Mouse (Mus musculus) MEL (cell line): ENCODE measurements at regions not wholly inside any gene's neighbourhood (a gene's known extent, or its start where the extent isn't known, plus 50 kb on each side); places are given as distances from the start of the nearest gene placed in this dataset.

Experiments
- BHLHE40 ChIP-seq: IDR thresholded peaks from 2 replicates; pipeline ENCODE4 v1.6.1; 2012; ENCODE audit warnings: low read depth, mild to moderate bottlenecking, inconsistent platforms, low read length, improper control_type of control experiment, borderline replicate concordance
- CTCF ChIP-seq, 3 experiments: IDR thresholded peaks in 2 of 3; conservative IDR thresholded peaks in 1 of 3; 2 replicates each; pipeline ENCODE4 v1.5.1; 2011 to 2012; ENCODE audit warnings: low read length in 3 of 3, low read depth in 2 of 3, mild to moderate bottlenecking in 2 of 3, improper control_type of control experiment in 1 of 3, inconsistent platforms in 1 of 3, mixed read lengths in 1 of 3, moderate library complexity in 1 of 3; ENCODE audit not compliant: control insufficient read depth in 1 of 3, insufficient read depth in 1 of 3, poor library complexity in 1 of 3, severe bottlenecking in 1 of 3
- EP300 ChIP-seq, 2 experiments: IDR thresholded peaks; 2 replicates each; pipeline ENCODE4 v1.6.1; 2011; ENCODE audit warnings: improper control_type of control experiment in 2 of 2, low read length in 2 of 2, low read depth in 1 of 2, mild to moderate bottlenecking in 1 of 2
- ETS1 ChIP-seq: IDR thresholded peaks from 2 replicates; pipeline ENCODE4 v1.6.1; 2012; ENCODE audit warnings: low read depth, mild to moderate bottlenecking, inconsistent platforms, low read length, improper control_type of control experiment, moderate library complexity
- GABPA ChIP-seq: IDR thresholded peaks from 2 replicates; pipeline ENCODE4 v1.6.1; 2012; ENCODE audit warnings: low read depth, mild to moderate bottlenecking, inconsistent platforms, low read length, improper control_type of control experiment, moderate library complexity
- GATA1 ChIP-seq: IDR thresholded peaks from 2 replicates; pipeline ENCODE4 v1.6.1; 2011; ENCODE audit warnings: low read depth, low read length, improper control_type of control experiment
- HCFC1 ChIP-seq: IDR thresholded peaks from 2 replicates; pipeline ENCODE4 v1.6.1; 2012; ENCODE audit warnings: low read depth, mild to moderate bottlenecking, inconsistent platforms, low read length, improper control_type of control experiment, moderate library complexity
- MAFK ChIP-seq: IDR thresholded peaks from 2 replicates; pipeline ENCODE4 v1.6.1; 2011; ENCODE audit warnings: low read depth, mild to moderate bottlenecking, low read length, improper control_type of control experiment, borderline replicate concordance
- MEF2A ChIP-seq: IDR thresholded peaks from 2 replicates; pipeline ENCODE4 v1.6.1; 2014; ENCODE audit warnings: low read depth, mild to moderate bottlenecking, inconsistent platforms, low read length, improper control_type of control experiment; ENCODE audit not compliant: poor library complexity, insufficient replicate concordance, severe bottlenecking; ENCODE audit errors: extremely low read depth
- POLR2A ChIP-seq, 2 experiments: IDR thresholded peaks; 2 replicates each; pipeline ENCODE4 v1.6.1; 2011 to 2012; ENCODE audit warnings: low read length in 2 of 2, mild to moderate bottlenecking in 2 of 2, control low read depth in 1 of 2, improper control_type of control experiment in 1 of 2, low read depth in 1 of 2, moderate library complexity in 1 of 2; ENCODE audit not compliant: control insufficient read depth in 1 of 2, insufficient read depth in 1 of 2, poor library complexity in 1 of 2
- ZC3H11A ChIP-seq: IDR thresholded peaks from 2 replicates; pipeline ENCODE4 v1.6.1; 2012; ENCODE audit warnings: low read depth, mild to moderate bottlenecking, inconsistent platforms, low read length, improper control_type of control experiment
- ZKSCAN1 ChIP-seq: IDR thresholded peaks from 2 replicates; pipeline ENCODE4 v1.6.1; 2012; ENCODE audit warnings: low read depth, mild to moderate bottlenecking, inconsistent platforms, low read length, improper control_type of control experiment, moderate library complexity

DNA sequence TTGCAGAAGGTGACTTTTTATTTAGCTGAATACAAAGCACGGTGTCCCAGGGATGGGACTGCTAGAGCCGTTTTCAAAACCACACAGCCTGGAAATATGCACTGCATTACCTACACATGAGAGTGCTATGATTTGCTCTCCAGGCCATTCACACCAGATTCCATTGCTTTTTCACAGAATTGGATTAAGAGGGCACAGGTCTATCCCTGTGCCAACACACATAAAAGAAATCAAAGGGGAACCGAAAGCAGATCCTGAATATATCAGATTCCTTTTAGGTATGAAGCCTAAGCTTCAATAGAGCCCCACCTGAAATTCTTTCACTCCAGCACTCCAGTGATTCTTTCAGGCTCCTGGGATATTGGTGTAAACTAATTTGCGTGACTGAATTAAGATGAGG lies 606.2 kb upstream of the Crim1 start:
- TF ChIP-seq CTCF (IDR thresholded peaks at IDR 0.05 in 2 of 3, conservative IDR thresholded peaks at IDR 0.05 in 1 of 3; ENCODE audit: control insufficient read depth in 1 of 3, insufficient read depth in 1 of 3, low read depth in 2 of 3, low read length in 3 of 3, poor library complexity in 1 of 3, severe bottlenecking in 1 of 3) (no peak), POLR2A (IDR thresholded peaks at IDR 0.05; ENCODE audit: control insufficient read depth in 1 of 2, insufficient read depth in 1 of 2, low read depth in 1 of 2, low read length in 2 of 2, poor library complexity in 1 of 2) (no peak), ZKSCAN1 (no peak), MAFK (no peak), EP300 (IDR thresholded peaks at IDR 0.05; ENCODE audit: low read depth in 1 of 2, low read length in 2 of 2) (no peak), GATA1 (no peak), MEF2A (no peak), ZC3H11A (no peak), GABPA (no peak), BHLHE40 (no peak), HCFC1 (no peak), ETS1 (no peak)
